Mouse (Mus musculus) small intestine, adult 2 months (tissue): ENCODE results near the gene Hamp2. TPM values are rescaled to one million over a fixed set of nuclear protein-coding genes. Genes with fewer than 3 reads are reported as not detected.
A peak's percentile ranks its signal among the peaks of the same experiment; 100 is the strongest.

Experiments
- H3K27ac ChIP-seq: fragments of 200-500 bp; 2 replicates; pipeline ENCODE4 v1.5.1; 2012; ENCODE audit warnings: low read depth, low read length, control low read depth, inconsistent platforms; ENCODE audit not compliant: insufficient read depth
- H3K27me3 ChIP-seq: fragments of 200-500 bp; 2 replicates; pipeline ENCODE4 v1.6.1; 2012; ENCODE audit warnings: mild to moderate bottlenecking, moderate library complexity, low read length, inconsistent platforms; ENCODE audit not compliant: control insufficient read depth, insufficient read depth
- H3K36me3 ChIP-seq: fragments of 200-500 bp; 2 replicates; pipeline ENCODE4 v1.6.1; 2012; ENCODE audit warnings: mild to moderate bottlenecking, low read length, control low read depth, inconsistent platforms; ENCODE audit not compliant: control insufficient read depth, insufficient read depth
- H3K4me1 ChIP-seq: fragments of 200-500 bp; 2 replicates; pipeline ENCODE4 v1.6.1; 2012; ENCODE audit warnings: low read length, inconsistent platforms, mixed read lengths; ENCODE audit not compliant: control insufficient read depth, insufficient read depth, insufficient read length
- H3K4me3 ChIP-seq: fragments of 200-500 bp; 2 replicates; pipeline ENCODE4 v1.5.1; 2012; ENCODE audit warnings: low read depth, mild to moderate bottlenecking, control low read depth, inconsistent platforms, low read length, moderate library complexity
- CTCF ChIP-seq: fragments of 200-500 bp; IDR thresholded peaks from 2 replicates; pipeline ENCODE4 v1.5.1; 2012; ENCODE audit warnings: low read depth, mild to moderate bottlenecking, control low read depth, inconsistent platforms, low read length, moderate library complexity, mixed read lengths; ENCODE audit not compliant: insufficient replicate concordance, insufficient read length; ENCODE audit errors: extremely low read depth
- POLR2A ChIP-seq: fragments of 200-500 bp; IDR thresholded peaks from 2 replicates; pipeline ENCODE4 v1.6.1; 2012; ENCODE audit warnings: low read depth, mild to moderate bottlenecking, control low read depth, inconsistent platforms, low read length, moderate library complexity
- whole genome bisulfite sequencing: fragments of 180-500 bp; shearing (Covaris S2); methylation state at CpG from one replicate; pipeline ENCODE4 v1.1.7; 2018; 5-methylcytosine and 5-hydroxymethylcytosine counted together
- polyA plus RNA-seq: library from polyadenylated mRNA; depleted of rRNA; stranded (reverse); fragments of >200 nt; gene quantifications from 2 replicates; pipeline ENCODE4 v1.2.3, GENCODE M21; 2012

Hamp2 gene
- polyA plus RNA-seq, 1 experiment, result 0.76 TPM

GRCm38 (mm10) chr7:30908277-30908991, 16.0 kb downstream of the Hamp2 start:
- 2% methylated on average over 24 of the region's 26 CpGs for WGBS
- Histone ChIP-seq H3K36me3 (no peaks in the 10 kb centered on the region), H3K4me3 (peak overlapping the region; percentile 43), H3K4me1 (peaks cover 14% of the 10 kb centered on the region), H3K27me3 (no peaks in the 10 kb centered on the region), H3K27ac (no peak overlapping the region)
- no peak for TF ChIP-seq POLR2A
- no peak for TF ChIP-seq CTCF

GRCm38 (mm10) chr7:30904042-30904441, 20.4 kb downstream of the Hamp2 start:
- no peak overlapping the region for H3K27ac ChIP-seq
- peaks cover 4% of the 10 kb centered on the region for H3K4me1 ChIP-seq
- no peak overlapping the region for H3K4me3 ChIP-seq
- H3K36me3 ChIP-seq, result no peaks in the 10 kb centered on the region
- TF ChIP-seq POLR2A, result no peak
- TF ChIP-seq CTCF, result peak; percentile 47; the same call in 1 of the 2 replicates
- WGBS, result 18% methylated on average over 4 of the region's 4 CpGs
- no peaks in the 10 kb centered on the region for H3K27me3 ChIP-seq

- Histone ChIP-seq H3K36me3 (no peaks in the 10 kb centered on the region), H3K4me1 (peaks cover 8% of the 10 kb centered on the region), H3K27ac (no peak overlapping the region), H3K27me3 (no peaks in the 10 kb centered on the region), H3K4me3 (no peak overlapping the region)
- TF ChIP-seq CTCF (no peak), POLR2A (no peak)
- 38% methylated on average over 3 of the region's 3 CpGs for WGBS
Measured at GRCm38 (mm10) chr7:30895217-30895616, 29.3 kb downstream of the Hamp2 start.

- no peak overlapping the region for H3K4me3 ChIP-seq
- 40% methylated on average over 3 of the region's 3 CpGs for WGBS
- peaks cover 8% of the 10 kb centered on the region for H3K4me1 ChIP-seq
- no peaks in the 10 kb centered on the region for H3K27me3 ChIP-seq
- H3K36me3 ChIP-seq, result no peaks in the 10 kb centered on the region
- H3K27ac ChIP-seq, result no peak overlapping the region
- TF ChIP-seq POLR2A (no peak), CTCF (no peak)
Measured at GRCm38 (mm10) chr7:30892515-30892914, 32.0 kb downstream of the Hamp2 start.

GRCm38 (mm10) chr7:30891746-30892145, 32.7 kb downstream of the Hamp2 start:
- no peak for TF ChIP-seq CTCF
- no peak for TF ChIP-seq POLR2A
- WGBS, result 87% methylated on average over 9 of the region's 9 CpGs
- Histone ChIP-seq H3K4me3 (no peak overlapping the region), H3K4me1 (peaks cover 8% of the 10 kb centered on the region), H3K27me3 (no peaks in the 10 kb centered on the region), H3K36me3 (no peaks in the 10 kb centered on the region), H3K27ac (no peak overlapping the region)

GRCm38 (mm10) chr7:30890681-30891080, 33.8 kb downstream of the Hamp2 start:
- H3K4me1 ChIP-seq, result peaks cover 8% of the 10 kb centered on the region
- WGBS, result 15% methylated on average over 2 of the region's 2 CpGs
- H3K27ac ChIP-seq, result no peak overlapping the region

GRCm38 (mm10) chr7:30888786-30889185, 35.7 kb downstream of the Hamp2 start:
- Histone ChIP-seq H3K27me3 (no peaks in the 10 kb centered on the region), H3K27ac (no peak overlapping the region), H3K4me1 (peaks cover 2% of the 10 kb centered on the region; the same call in 1 of the 2 replicates), H3K36me3 (no peaks in the 10 kb centered on the region), H3K4me3 (no peak overlapping the region)
- 72% methylated on average over 7 of the region's 7 CpGs for WGBS
- TF ChIP-seq POLR2A (no peak), CTCF (no peak)

More at GRCm38 (mm10) chr7:30890681-30891080, 33.8 kb downstream of the Hamp2 start:
- H3K27me3 ChIP-seq, result no peaks in the 10 kb centered on the region
- no peak for TF ChIP-seq CTCF
- no peak for TF ChIP-seq POLR2A
- H3K4me3 ChIP-seq, result no peak overlapping the region
- no peaks in the 10 kb centered on the region for H3K36me3 ChIP-seq
